Mouse (Mus musculus): Measurements from ENCODE around the gene Nectin1.

DNA sequence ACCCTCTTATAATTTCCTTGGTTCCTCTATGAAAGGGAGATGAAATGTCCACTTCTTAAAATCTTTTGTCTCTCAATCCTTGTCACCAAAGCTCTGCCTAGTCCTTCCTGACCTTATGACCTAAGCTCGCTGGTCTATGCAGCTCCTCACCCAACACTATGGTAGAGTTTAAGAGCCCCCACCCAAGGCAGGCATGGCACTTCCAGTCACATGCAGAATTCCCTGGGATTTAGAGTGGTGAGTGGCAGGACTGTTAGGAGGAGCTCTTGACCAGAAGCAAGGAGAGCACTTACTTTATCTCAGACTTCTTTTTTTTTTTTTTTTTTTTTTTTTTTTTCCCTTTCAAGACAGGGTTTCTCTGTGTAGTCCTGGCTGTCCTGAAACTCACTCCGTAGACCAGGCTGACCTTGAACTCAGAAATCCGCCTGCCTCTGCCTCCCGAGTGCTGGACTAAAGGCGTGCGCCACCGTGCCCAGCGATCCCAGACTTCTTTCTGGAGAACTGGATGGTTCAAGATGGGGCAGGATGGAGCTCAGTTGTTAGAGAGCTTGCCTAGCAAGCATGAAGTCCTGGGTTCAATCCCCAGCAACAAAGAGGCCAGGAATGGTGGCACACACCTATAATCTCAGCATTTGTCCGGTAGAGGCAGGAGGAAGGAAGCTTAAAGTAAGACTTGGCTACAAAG is 7.6 kb upstream of the Nectin1 start:
- TF ChIP-seq CTCF (IDR thresholded peaks at IDR 0.05 in 2 of 3, conservative IDR thresholded peaks at IDR 0.05 in 1 of 3; ENCODE audit: control insufficient read depth in 1 of 3, insufficient read depth in 1 of 3, low read depth in 2 of 3, low read length in 3 of 3, poor library complexity in 1 of 3, severe bottlenecking in 1 of 3) (no peak), POLR2AphosphoS5 (IDR thresholded peaks at IDR 0.05; ENCODE audit: borderline replicate concordance, low read depth, low read length) (no peak)
